Mouse (Mus musculus) stomach, postnatal 0 days (tissue): ENCODE results near the gene 2410131K14Rik.

Source experiments
- CTCF ChIP-seq: IDR thresholded peaks from 2 replicates; pipeline ENCODE4 v1.5.1; 2016; ENCODE audit warnings: antibody characterized with exemption, low read depth, mild to moderate bottlenecking, moderate library complexity
- EP300 ChIP-seq: optimal IDR thresholded peaks from 2 replicates; pipeline ENCODE3; 2016; ENCODE audit warnings: antibody characterized with exemption

DNA sequence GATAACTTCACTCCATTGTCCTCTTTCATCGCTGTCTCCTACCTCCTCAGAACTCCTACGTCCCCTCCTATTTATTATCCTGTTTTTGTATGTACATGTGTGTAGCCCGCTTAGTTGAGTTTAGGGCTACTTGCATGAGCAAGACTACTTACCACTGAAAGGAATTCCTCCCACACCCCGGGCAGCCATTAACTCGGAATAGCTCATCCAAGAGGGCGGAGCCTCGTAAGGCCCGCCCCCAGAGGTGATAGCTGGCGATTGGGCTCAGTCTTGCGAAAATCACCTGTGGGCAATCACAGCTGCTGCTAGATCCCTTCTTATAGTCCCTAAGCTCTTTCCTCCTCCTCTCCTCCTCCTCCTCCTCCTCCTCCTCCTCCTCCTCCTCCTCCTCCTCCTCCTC, 66.2 kb downstream of the 2410131K14Rik start:
- TF ChIP-seq EP300 = no peak
- no peak for TF ChIP-seq CTCF
